Mouse (Mus musculus): Measurements from ENCODE around the gene Schip1. TPM values are rescaled to one million over a fixed set of nuclear protein-coding genes. Genes with fewer than 3 reads are reported as not detected.

Schip1 gene
- polyA plus RNA-seq, 2 experiments: 12.1 to 18.9 TPM

DNA sequence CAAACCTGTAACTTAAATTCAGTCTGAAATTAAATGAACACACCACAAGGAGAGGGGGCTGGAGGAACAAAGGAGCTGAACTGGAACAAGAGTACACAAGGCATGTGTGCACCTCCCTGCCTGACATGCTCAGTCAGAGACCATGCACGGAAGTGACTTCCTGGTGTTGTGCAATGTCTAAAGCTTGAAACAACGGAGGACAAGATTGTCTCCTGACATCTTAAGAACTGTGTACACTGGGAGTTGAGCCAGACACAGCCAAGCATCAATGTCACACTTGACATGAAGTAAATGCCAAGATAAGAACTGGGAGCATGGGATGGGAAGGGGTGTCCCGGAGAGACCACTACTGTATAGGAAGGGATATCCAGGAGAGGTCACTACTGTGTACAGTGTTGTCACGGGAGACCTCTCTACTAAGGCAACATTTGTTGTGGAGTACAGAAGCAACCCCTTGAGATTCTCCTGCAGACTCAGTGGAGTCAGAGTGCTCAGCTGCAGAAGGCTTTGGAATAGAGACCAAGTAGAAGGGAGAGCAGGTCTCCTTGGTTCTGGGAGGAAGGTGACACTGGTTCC is 490.6 kb downstream of the Schip1 start:
- Histone ChIP-seq H3K9me3 (ENCODE audit: control insufficient read depth, low read length) (no peaks in the 10 kb centered on the region), H3K4me2 (replicated peaks; ENCODE audit: low read depth, low read length, severe bottlenecking) (no peak overlapping the region), H3K27ac (replicated peaks; ENCODE audit: low read depth, low read length) (no peak overlapping the region), H3K4me1 (ENCODE audit: control insufficient read depth, insufficient read depth, low read length) (no peaks in the 10 kb centered on the region), H3K4me3 (replicated peaks; ENCODE audit: low read length) (no peak overlapping the region), H3K9ac (ENCODE audit: low read depth, low read length, severe bottlenecking) (no peak overlapping the region), H3K36me3 (ENCODE audit: control insufficient read depth, insufficient read depth, low read length) (no peaks in the 10 kb centered on the region), H3K27me3 (ENCODE audit: control insufficient read depth, insufficient read depth, low read length) (no peaks in the 10 kb centered on the region)
- no peak for TF ChIP-seq POLR2A (IDR thresholded peaks at IDR 0.05; ENCODE audit: borderline replicate concordance, extremely low read depth, insufficient read depth, insufficient read length)
- no peak for ATAC-seq (ENCODE audit: low FRiP score, low read depth)
- DNase-seq (ENCODE audit: low spot score): no peak
- 82% methylated on average over 4 of the region's 4 CpGs for WGBS

DNA sequence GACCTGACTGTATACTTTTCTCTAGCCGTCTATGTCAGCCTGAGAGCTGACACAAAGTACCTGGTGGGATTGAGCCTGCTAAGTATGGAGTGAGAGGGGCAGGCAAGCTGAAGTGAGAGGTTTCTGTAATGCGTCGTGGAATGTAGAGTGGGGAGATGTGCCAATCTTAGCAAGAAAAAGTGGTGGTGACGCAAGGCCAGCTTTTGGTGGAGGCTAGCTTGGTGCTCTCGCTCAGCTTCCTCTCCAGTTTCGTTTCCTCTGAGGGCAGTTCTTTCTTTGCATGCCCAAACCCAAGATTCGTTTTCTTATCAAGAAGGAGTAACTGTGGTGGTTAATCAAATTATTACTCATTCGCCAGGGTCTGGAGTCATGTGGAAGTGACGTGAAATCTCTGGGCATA is 492.3 kb downstream of the Schip1 start:
- Histone ChIP-seq H3K4me2 (replicated peaks; ENCODE audit: low read depth, low read length, severe bottlenecking) (no peak overlapping the region), H3K27ac (replicated peaks; ENCODE audit: low read depth, low read length) (no peak overlapping the region), H3K4me3 (replicated peaks; ENCODE audit: low read length) (no peak overlapping the region), H3K27me3 (ENCODE audit: control insufficient read depth, insufficient read depth, low read length) (no peaks in the 10 kb centered on the region), H3K36me3 (ENCODE audit: control insufficient read depth, insufficient read depth, low read length) (no peaks in the 10 kb centered on the region), H3K4me1 (ENCODE audit: control insufficient read depth, insufficient read depth, low read length) (no peaks in the 10 kb centered on the region), H3K9me3 (ENCODE audit: control insufficient read depth, low read length) (no peaks in the 10 kb centered on the region), H3K9ac (ENCODE audit: low read depth, low read length, severe bottlenecking) (no peak overlapping the region)
- ATAC-seq (ENCODE audit: low FRiP score, low read depth) (no peak), DNase-seq (ENCODE audit: low spot score) (no peak)
- WGBS: 90% methylated on average over 9 of the region's 9 CpGs
- TF ChIP-seq POLR2A (IDR thresholded peaks at IDR 0.05; ENCODE audit: borderline replicate concordance, extremely low read depth, insufficient read depth, insufficient read length): no peak

DNA sequence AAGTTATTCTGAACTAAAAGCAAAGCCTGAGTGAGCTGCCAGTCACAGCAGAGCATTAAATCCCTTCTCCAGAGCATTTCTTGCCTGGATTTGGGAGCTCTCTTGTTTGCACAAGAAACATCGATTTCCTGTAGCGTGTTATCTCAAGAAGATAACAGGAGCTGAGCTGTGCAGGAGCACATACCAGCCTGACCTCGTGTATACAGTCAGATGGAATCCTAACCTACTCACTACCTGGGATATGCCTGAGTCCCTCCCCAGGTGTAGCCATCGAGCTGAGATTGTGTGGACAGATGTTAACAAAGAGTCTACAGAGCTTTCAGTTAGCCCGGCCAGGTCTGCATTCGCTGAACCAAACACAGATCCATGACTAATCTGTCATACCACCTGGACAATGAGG is 494.1 kb downstream of the Schip1 start:
- Histone ChIP-seq H3K36me3 (ENCODE audit: control insufficient read depth, insufficient read depth, low read length) (no peaks in the 10 kb centered on the region), H3K9me3 (ENCODE audit: control insufficient read depth, low read length) (no peaks in the 10 kb centered on the region), H3K4me1 (ENCODE audit: control insufficient read depth, insufficient read depth, low read length) (no peaks in the 10 kb centered on the region), H3K4me3 (replicated peaks; ENCODE audit: low read length) (no peak overlapping the region), H3K27me3 (ENCODE audit: control insufficient read depth, insufficient read depth, low read length) (no peaks in the 10 kb centered on the region), H3K9ac (ENCODE audit: low read depth, low read length, severe bottlenecking) (no peak overlapping the region), H3K4me2 (replicated peaks; ENCODE audit: low read depth, low read length, severe bottlenecking) (no peak overlapping the region), H3K27ac (replicated peaks; ENCODE audit: low read depth, low read length) (no peak overlapping the region)
- 82% methylated on average over 6 of the region's 6 CpGs for WGBS
- no peak for DNase-seq (ENCODE audit: low spot score)
- no peak for TF ChIP-seq POLR2A (IDR thresholded peaks at IDR 0.05; ENCODE audit: borderline replicate concordance, extremely low read depth, insufficient read depth, insufficient read length)
- ATAC-seq (ENCODE audit: low FRiP score, low read depth): no peak

DNA sequence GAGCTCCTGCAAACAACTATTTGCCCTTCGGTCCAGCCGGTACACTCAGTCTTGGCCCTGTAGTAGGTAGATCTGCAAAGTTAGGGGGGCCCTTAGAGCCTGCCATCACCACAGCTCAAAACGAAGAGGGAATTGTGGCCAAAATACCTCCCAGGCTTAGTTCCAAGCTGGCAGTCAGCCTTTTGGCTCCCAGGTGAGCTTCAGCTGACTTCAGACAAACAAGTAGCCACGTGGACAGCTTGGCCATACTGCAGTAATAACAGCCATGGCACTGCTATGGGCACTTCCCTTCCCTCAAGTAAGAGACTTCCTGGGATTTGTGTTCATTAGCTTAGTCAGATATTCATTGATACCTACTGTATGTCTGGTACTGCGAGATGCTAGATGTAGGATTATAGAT is 495.5 kb downstream of the Schip1 start:
- Histone ChIP-seq H3K4me2 (replicated peaks; ENCODE audit: low read depth, low read length, severe bottlenecking) (no peak overlapping the region), H3K36me3 (ENCODE audit: control insufficient read depth, insufficient read depth, low read length) (no peaks in the 10 kb centered on the region), H3K27me3 (ENCODE audit: control insufficient read depth, insufficient read depth, low read length) (no peaks in the 10 kb centered on the region), H3K9me3 (ENCODE audit: control insufficient read depth, low read length) (no peaks in the 10 kb centered on the region), H3K9ac (ENCODE audit: low read depth, low read length, severe bottlenecking) (no peak overlapping the region), H3K4me3 (replicated peaks; ENCODE audit: low read length) (no peak overlapping the region), H3K4me1 (ENCODE audit: control insufficient read depth, insufficient read depth, low read length) (no peaks in the 10 kb centered on the region), H3K27ac (replicated peaks; ENCODE audit: low read depth, low read length) (no peak overlapping the region)
- WGBS: 82% methylated on average over 5 of the region's 5 CpGs
- TF ChIP-seq POLR2A (IDR thresholded peaks at IDR 0.05; ENCODE audit: borderline replicate concordance, extremely low read depth, insufficient read depth, insufficient read length): no peak
- DNase-seq (ENCODE audit: low spot score): no peak
- ATAC-seq (ENCODE audit: low FRiP score, low read depth): no peak

DNA sequence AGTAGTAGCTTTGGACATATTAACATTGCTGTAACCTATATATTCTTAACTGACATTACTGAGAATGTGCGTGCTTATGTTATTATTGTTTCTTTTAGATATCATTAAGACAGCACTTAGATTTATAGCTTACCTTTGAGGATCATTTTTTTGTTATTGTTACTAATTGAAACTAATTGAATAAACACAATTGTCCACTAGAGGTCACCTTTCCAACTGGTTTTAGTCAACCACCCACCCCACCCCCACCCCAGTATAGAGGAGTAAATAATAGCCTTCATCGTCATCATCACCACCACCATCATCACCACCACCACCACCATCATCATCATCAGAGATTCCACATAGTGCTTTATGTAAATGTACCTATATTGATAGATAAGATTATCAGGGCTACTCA is 498.2 kb downstream of the Schip1 start:
- no peaks in the 10 kb centered on the region for H3K4me1 ChIP-seq (ENCODE audit: control insufficient read depth, insufficient read depth, low read length)
- no peak overlapping the region for H3K4me3 ChIP-seq (replicated peaks; ENCODE audit: low read length)
- 78% methylated on average over 2 of the region's 2 CpGs for WGBS
- H3K27me3 ChIP-seq (ENCODE audit: control insufficient read depth, insufficient read depth, low read length): no peaks in the 10 kb centered on the region
- no peak overlapping the region for H3K9ac ChIP-seq (ENCODE audit: low read depth, low read length, severe bottlenecking)
- H3K36me3 ChIP-seq (ENCODE audit: control insufficient read depth, insufficient read depth, low read length): no peaks in the 10 kb centered on the region
- no peak for TF ChIP-seq POLR2A (IDR thresholded peaks at IDR 0.05; ENCODE audit: borderline replicate concordance, extremely low read depth, insufficient read depth, insufficient read length)
- no peak overlapping the region for H3K4me2 ChIP-seq (replicated peaks; ENCODE audit: low read depth, low read length, severe bottlenecking)
- no peak for DNase-seq (ENCODE audit: low spot score)
- H3K9me3 ChIP-seq (ENCODE audit: control insufficient read depth, low read length): no peaks in the 10 kb centered on the region
- no peak overlapping the region for H3K27ac ChIP-seq (replicated peaks; ENCODE audit: low read depth, low read length)
- no peak for ATAC-seq (ENCODE audit: low FRiP score, low read depth)

DNA sequence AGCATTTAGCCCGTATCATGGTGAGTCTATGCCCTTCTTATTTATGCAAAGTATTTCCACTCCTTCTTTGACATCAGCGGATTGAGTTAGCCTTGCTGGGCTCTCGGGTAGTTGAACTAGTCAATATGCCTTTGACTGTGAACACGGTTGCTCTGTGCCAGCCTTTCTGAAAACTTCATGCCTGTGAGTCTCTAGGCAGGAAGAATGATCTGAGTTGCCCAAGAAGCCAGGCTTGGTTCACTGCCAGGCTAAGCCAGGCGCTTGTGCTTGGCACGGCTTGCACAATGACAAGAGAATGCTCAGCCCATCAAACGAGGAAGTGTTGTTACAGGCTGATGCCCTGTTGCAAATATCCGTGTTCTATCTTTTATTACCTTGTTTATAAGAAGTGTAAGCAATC is 499.3 kb downstream of the Schip1 start:
- ATAC-seq (ENCODE audit: low FRiP score, low read depth) (no peak), DNase-seq (ENCODE audit: low spot score) (no peak)
- Histone ChIP-seq H3K4me2 (replicated peaks; ENCODE audit: low read depth, low read length, severe bottlenecking) (no peak overlapping the region), H3K27me3 (ENCODE audit: control insufficient read depth, insufficient read depth, low read length) (no peaks in the 10 kb centered on the region), H3K36me3 (ENCODE audit: control insufficient read depth, insufficient read depth, low read length) (no peaks in the 10 kb centered on the region), H3K9me3 (ENCODE audit: control insufficient read depth, low read length) (no peaks in the 10 kb centered on the region), H3K4me1 (ENCODE audit: control insufficient read depth, insufficient read depth, low read length) (peaks cover 3% of the 10 kb centered on the region; the same call in 1 of the 2 replicates), H3K4me3 (replicated peaks; ENCODE audit: low read length) (no peak overlapping the region), H3K27ac (replicated peaks; ENCODE audit: low read depth, low read length) (no peak overlapping the region), H3K9ac (ENCODE audit: low read depth, low read length, severe bottlenecking) (no peak overlapping the region)
- no peak for TF ChIP-seq POLR2A (IDR thresholded peaks at IDR 0.05; ENCODE audit: borderline replicate concordance, extremely low read depth, insufficient read depth, insufficient read length)
- WGBS: 76% methylated on average over 8 of the region's 8 CpGs
